Mouse (Mus musculus) stomach, embryonic 16.5 days (tissue): ENCODE measurements around the gene Gm14409. TPM values are rescaled to one million over a fixed set of nuclear protein-coding genes. Genes with fewer than 3 reads are reported as not detected.
"Not testable (repeated sequence)": the region's sequence is repeated elsewhere in the genome, so short reads cannot be mapped to it uniquely, and the experiment has no call there.

ENCODE experiments used
- ATAC-seq: fragments of 200-750 bp; cut with Nextera tagmentation; 2 replicates; pipeline ENCODE4 v1.8.0; 2017; ENCODE audit warnings: moderate number of reproducible peaks, moderate TSS enrichment; ENCODE audit not compliant: insufficient read depth, low FRiP score
- H3K27ac ChIP-seq: fragments of 300-500 bp; sonication (generic); 2 replicates; pipeline ENCODE4 v1.5.1; 2014; ENCODE audit warnings: low read length
- H3K27me3 ChIP-seq: fragments of 300-500 bp; sonication (generic); 2 replicates; pipeline ENCODE4 v1.6.1; 2014; ENCODE audit warnings: low read length, control low read depth, mixed read lengths; ENCODE audit not compliant: control insufficient read depth, insufficient read depth
- H3K36me3 ChIP-seq: fragments of 300-500 bp; sonication (generic); 2 replicates; pipeline ENCODE4 v1.6.1; 2014; ENCODE audit warnings: low read length; ENCODE audit not compliant: control insufficient read depth, insufficient read depth
- H3K4me1 ChIP-seq: fragments of 300-500 bp; sonication (generic); 2 replicates; pipeline ENCODE4 v1.6.1; 2014; ENCODE audit warnings: low read length, control low read depth, mixed read lengths; ENCODE audit not compliant: control insufficient read depth, insufficient read depth
- H3K4me2 ChIP-seq: fragments of 300-500 bp; sonication (generic); 2 replicates; pipeline ENCODE4 v1.6.1; 2014; ENCODE audit warnings: low read depth, low read length, mixed read lengths
- H3K4me3 ChIP-seq: fragments of 300-500 bp; sonication (generic); replicated peaks from 2 replicates; pipeline ENCODE4 v1.5.1; 2014; ENCODE audit warnings: mild to moderate bottlenecking, low read length
- H3K9ac ChIP-seq: fragments of 300-500 bp; sonication (generic); 2 replicates; pipeline ENCODE4 v1.6.1; 2014; ENCODE audit warnings: low read length
- H3K9me3 ChIP-seq: fragments of 300-500 bp; sonication (generic); replicated peaks from 2 replicates; pipeline ENCODE4 v1.6.1; 2016; ENCODE audit warnings: low read length, control low read depth; ENCODE audit not compliant: control insufficient read depth
- WGBS: fragments of 180-500 bp; shearing (Covaris S2); extraction: QIAGEN DNeasy Blood & Tissue Kit; methylation state at CpG from one replicate; pipeline ENCODE4 v1.1.7; 2014; 5-methylcytosine and 5-hydroxymethylcytosine counted together
- polyA plus RNA-seq: library from polyadenylated mRNA; unstranded; fragments of >200 nt; fragmentation: Nextera tagmentation; extraction: Ambion mirVana; gene quantifications from 2 replicates; pipeline ENCODE4 v1.2.1, GENCODE M21; 2015

The Gm14409 gene
- not detected in 2 replicates for polyA plus RNA-seq

DNA sequence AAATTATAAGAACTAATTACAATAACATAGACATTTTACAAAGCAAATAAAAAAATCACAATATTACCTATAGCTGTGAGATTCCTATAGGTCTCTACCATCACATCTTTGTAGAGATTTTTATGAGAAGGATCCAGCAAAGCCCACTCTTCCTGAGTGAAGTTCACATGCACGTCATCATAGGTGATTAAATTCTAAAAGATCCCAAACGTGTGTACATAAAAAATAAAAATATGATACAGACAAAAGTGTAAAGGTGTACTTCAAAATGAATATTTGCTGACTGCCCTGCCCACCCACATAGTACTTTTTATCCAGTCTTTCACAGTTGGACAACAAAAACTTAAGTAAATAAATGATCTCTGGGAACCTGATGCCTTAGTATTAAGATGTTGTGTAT lies at the start of gene Gm14409:
Gene Gm14409, minus strand, starts transcription at position 101 of the 400 bp plus-strand sequence.
- H3K27me3 ChIP-seq, H3K27ac ChIP-seq, H3K4me2 ChIP-seq, H3K9ac ChIP-seq, H3K9me3 ChIP-seq, ATAC-seq, H3K4me3 ChIP-seq, H3K4me1 ChIP-seq, H3K36me3 ChIP-seq: not testable (repeated sequence)
- no CpG with 5 or more reads among the region's 2 CpGs for WGBS

DNA sequence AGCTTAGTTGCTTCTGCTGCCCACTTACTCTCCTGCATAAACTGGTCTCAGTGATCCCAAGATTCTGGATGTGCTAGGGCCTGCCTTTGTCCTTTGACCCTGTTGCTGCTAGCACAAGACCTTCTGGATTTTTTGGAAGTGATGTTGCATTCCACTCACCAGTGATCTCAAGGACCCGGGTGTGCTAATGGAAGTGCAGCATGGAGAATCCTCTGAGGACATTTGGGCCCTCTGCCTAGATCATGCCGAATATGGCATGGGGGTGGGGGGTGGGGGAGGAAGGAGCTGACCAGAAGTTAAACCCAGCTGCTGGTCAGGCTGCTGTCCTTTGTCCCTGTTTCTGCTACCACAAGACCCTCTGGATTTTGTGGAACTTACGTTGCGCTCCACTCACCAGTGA lies 42.8 kb upstream of the Gm14409 start:
- not testable (repeated sequence) for H3K27ac ChIP-seq, H3K9ac ChIP-seq, ATAC-seq, H3K9me3 ChIP-seq, H3K27me3 ChIP-seq, H3K4me1 ChIP-seq, H3K4me2 ChIP-seq, H3K4me3 ChIP-seq, H3K36me3 ChIP-seq
- whole genome bisulfite sequencing: 90% methylated on average over 4 of the region's 4 CpGs

DNA sequence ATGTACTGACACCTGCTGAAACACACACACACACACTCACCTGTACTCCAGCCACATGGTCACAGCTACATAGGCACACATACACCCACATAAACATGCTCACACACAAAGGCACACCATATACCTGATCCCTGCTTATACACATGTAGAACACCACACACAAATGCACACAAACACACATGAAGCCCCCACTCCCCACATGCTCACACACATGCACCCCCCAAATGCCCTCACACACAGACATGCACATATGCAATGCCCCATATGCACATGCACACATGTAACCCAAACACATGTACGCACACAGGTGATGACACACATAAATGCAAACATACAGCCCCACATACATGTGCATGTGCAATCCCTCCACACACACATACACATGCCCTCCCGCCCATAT lies 38.1 kb upstream of the Gm14409 start:
- not testable (repeated sequence) for H3K4me3 ChIP-seq

DNA sequence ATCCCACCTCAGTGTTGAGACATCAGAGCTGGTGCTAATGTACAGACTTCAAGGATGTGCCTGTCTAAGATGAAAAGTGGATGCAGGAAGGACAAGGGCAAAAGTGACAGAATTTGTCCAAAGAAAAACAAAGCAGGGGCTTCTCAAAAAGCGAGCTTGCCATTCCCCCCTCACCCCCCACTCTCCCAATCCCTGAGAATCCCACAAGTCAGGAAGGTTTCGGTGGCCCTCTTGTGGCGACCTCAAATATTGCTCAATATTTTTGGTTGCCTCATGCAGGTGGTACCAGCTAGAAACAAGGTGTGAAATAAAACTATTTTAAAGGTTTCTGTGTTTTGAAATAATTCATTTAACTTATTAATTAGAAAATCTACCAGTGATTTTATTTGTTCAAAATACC lies 16.9 kb upstream of the Gm14409 start:
- H3K36me3 ChIP-seq, H3K4me3 ChIP-seq, ATAC-seq, H3K9ac ChIP-seq, H3K4me1 ChIP-seq, H3K4me2 ChIP-seq, H3K9me3 ChIP-seq, H3K27me3 ChIP-seq, H3K27ac ChIP-seq: not testable (repeated sequence)
- WGBS: 17% methylated on average over 3 of the region's 3 CpGs

More for the DNA sequence above, 38.1 kb upstream of the Gm14409 start:
- H3K36me3 ChIP-seq, ATAC-seq, H3K27ac ChIP-seq, H3K9me3 ChIP-seq, H3K4me1 ChIP-seq, H3K9ac ChIP-seq, H3K27me3 ChIP-seq, H3K4me2 ChIP-seq: not testable (repeated sequence)
- WGBS: no CpG with 5 or more reads among the region's 2 CpGs

DNA sequence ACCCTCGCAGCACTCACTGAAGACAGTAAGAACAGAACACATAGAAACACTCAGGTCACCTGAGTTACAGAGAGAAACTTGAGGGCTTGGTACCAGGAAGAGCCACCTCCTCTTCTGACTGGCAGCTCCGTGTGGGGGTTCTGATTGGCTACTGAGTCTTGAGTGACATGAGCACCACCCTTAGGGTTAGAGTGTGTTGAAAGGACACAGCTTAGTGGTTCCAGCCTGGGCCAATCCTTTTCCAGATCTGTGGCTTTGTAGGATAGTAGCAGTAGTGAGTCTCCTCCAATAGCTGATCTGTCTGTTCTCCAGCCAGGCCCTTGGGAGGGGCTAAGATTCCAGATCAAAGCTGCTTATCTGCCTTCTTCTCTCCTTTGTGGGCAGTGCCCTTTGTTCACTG lies 10.9 kb upstream of the Gm14409 start:
- not testable (repeated sequence) for H3K9me3 ChIP-seq, ATAC-seq, H3K4me2 ChIP-seq, H3K9ac ChIP-seq, H3K4me3 ChIP-seq, H3K27me3 ChIP-seq, H3K36me3 ChIP-seq, H3K27ac ChIP-seq, H3K4me1 ChIP-seq
- WGBS: 65% methylated on average over 1 of the region's 2 CpGs

DNA sequence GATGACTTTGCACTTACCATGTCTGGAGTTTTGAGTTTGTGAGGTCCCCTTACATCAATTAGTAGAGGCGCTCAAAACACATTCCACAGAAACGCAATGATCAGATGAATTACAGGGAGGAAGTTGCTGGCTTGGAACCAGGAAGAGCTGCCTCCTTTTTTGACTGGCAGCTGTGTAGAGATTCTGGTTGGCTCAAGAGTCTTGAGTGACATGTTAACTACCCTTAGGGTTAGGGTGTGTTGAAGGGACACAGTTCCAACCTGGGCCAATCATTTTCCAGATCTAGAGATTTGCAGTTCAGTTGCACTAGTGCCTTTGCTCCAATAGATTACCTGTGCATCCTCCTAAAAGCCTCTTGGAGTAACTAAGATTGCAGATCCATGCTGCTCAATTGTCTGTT lies 5.4 kb upstream of the Gm14409 start:
- not testable (repeated sequence) for H3K27me3 ChIP-seq, H3K36me3 ChIP-seq, ATAC-seq, H3K4me1 ChIP-seq, H3K4me2 ChIP-seq, H3K27ac ChIP-seq, H3K9me3 ChIP-seq, H3K4me3 ChIP-seq, H3K9ac ChIP-seq
- 83% methylated on average over 2 of the region's 2 CpGs for WGBS

DNA sequence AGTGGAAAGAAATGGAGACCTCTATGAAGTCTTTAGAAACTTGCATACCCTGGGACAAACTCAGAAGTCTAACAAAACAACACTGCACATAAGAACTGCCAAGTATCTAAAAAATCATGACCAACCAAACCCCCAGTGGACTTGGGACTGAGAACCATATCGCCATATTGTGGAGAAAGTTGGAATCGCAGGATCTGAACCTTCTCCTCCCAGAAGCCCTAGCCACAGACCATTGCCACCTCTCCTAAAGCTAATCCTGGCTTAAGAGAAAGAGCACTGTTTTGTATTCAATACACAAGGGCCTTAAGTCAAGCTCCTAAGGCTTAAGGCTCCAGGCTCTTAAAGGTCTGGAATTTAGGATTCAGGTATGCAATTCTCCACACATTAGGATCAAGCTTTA lies 19.4 kb downstream of the Gm14409 start:
- not testable (repeated sequence) for H3K4me3 ChIP-seq, H3K4me1 ChIP-seq, ATAC-seq, H3K9ac ChIP-seq, H3K27me3 ChIP-seq, H3K9me3 ChIP-seq, H3K4me2 ChIP-seq, H3K27ac ChIP-seq, H3K36me3 ChIP-seq
- WGBS: 61% methylated on average over 2 of the region's 2 CpGs

DNA sequence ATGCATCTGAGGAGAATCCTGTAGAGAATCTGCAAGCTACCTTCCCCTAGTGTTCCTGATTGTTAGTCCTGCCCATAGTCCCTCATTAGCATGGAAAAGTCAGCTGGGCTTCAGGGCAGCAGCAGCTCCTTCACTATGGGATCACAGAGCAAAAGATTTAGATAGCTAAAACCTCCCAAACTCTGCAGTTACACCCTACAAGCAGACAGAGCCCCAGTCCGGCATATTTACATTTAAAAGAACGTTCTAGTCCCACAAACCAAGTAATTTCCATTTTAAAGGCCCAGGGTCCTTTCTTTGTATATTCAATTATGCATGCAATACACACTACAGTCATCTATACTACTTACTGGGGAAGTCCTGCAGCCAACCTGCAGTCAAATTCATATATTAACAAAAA lies 36.4 kb downstream of the Gm14409 start:
- ATAC-seq: not testable (repeated sequence)

More for the DNA sequence above, 36.4 kb downstream of the Gm14409 start:
- H3K36me3 ChIP-seq, H3K4me1 ChIP-seq, H3K27ac ChIP-seq, H3K4me3 ChIP-seq, H3K27me3 ChIP-seq, H3K9ac ChIP-seq, H3K9me3 ChIP-seq, H3K4me2 ChIP-seq: not testable (repeated sequence)
- 56% methylated on average over 2 of the region's 2 CpGs for WGBS
